Mouse (Mus musculus) bone marrow macrophage, adult 2 months (primary cell): ENCODE results near the gene Atp2b4.

ENCODE experiments used
- CTCF ChIP-seq: IDR thresholded peaks from 2 replicates; pipeline ENCODE4 v1.5.1; 2012; ENCODE audit warnings: low read depth, mild to moderate bottlenecking, low read length, moderate library complexity
- POLR2A ChIP-seq: IDR thresholded peaks from 2 replicates; pipeline ENCODE4 v1.6.1; 2012; ENCODE audit warnings: mild to moderate bottlenecking, low read depth, low read length, borderline replicate concordance

DNA sequence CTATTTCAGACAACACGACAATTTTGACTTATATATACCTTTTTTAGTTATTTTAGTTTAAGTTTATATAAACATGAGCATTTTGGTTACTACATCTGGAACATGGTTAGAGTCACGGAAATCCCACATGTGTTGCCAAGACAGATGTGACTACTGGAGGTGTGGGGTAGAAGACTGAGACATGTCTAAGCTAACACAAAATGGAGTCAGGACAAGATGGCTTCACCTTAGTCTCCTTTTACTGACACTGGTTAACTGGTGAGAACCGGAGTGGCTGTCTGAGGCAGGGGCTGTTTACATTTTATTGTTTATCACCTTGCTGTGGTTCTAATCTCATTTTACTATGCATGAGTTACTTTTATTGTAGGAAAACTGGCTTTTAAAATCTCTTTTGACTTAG is 132.2 kb downstream of the Atp2b4 start:
- TF ChIP-seq POLR2A, result no peak
- TF ChIP-seq CTCF, result no peak
